Mouse (Mus musculus): ENCODE results near the gene Wasf2.
"Not testable (repeated sequence)": the region's sequence is repeated elsewhere in the genome, so short reads cannot be mapped to it uniquely, and the experiment has no call there.

The Wasf2 gene

DNA sequence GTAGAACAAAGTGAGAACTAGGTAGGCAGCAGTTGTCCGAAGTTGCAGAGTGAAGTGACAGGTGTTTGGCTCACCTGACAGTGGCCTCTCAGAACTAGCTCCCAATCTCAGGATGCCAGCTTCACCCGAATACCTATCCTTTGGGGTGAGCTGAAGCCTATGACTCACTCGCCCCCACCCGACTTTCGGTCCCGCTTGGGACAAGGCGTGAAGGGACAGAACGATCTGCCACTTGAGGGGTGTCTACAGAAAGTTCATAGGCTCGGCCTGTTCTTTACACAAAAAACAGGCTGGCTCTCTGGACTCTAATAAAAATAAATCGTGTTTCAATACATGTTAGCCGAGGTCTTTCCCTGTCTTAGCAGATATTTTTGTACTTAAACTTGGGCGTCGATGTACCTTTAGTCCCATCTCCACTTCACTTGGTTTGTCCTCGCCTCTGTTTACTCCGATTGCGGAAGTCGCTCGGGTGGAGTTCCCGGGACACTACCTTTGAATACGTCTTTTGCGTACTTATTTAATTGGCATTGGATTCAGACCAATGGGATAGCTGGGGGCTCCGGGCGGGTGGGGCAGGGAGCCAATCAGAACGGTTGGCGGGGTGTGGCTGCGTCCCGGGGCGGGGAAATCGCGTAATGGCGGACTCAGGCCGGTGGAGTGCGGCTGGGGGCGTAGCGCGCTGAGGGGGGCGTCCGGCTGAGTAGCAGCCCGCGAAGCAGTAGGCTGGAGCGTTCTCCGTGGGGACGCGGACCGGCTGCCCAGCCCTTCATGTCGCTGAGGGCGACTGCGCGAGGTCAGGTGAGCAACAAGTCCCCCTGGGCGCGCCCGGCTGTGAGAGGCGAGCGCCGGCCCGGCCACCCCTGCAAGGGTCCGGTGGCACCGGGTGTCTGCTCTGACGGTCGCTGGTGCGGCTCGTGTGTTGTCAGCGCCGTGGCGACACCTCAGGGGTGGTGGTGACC lies at the start of gene Wasf2:
Gene Wasf2 (plus strand): TSS at position 575 of the 959 bp plus-strand sequence.
- DNase-seq (ENCODE audit: low spot score): peak; percentile 96

- DNase-seq (ENCODE audit: low spot score): no peak
Measured at GRCm38 (mm10) chr4:133080862-133081261, 49.4 kb upstream of the Wasf2 start.

DNA sequence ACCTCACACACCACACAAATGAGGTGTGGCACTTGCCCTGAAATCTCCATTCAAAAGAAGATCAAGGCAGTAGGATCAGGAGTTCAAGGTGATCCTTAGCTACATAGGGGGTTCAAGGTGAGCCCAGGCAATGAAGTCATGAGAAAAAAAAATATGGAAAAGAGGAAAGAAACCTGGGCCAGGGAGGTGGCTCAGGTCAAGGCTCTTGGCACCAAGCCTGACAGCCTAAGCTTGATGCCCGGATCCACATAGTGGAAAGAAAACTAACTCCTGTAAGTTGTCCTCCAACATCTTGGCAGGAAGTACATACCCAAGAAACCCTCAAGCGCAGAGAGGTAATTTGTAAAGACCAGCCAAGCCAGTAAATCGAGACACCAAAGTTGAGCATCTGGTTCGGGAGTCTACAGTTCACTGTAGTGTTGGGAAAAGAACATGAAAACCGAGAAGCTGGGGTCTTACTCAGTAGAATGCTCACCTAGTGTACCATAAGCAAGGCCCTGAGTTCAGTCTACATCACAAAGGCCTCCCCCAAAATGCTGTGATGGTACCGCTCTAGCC lies 48.0 kb upstream of the Wasf2 start:
- no peak for DNase-seq (ENCODE audit: low spot score)

GRCm38 (mm10) chr4:133083991-133084861 lies 46.1 kb upstream of the Wasf2 start:
- DNase-seq (ENCODE audit: low spot score): no peak

GRCm38 (mm10) chr4:133085011-133085782 lies 45.1 kb upstream of the Wasf2 start:
- no peak for DNase-seq (ENCODE audit: low spot score)

- DNase-seq (ENCODE audit: low spot score): peak; percentile 61
Measured at GRCm38 (mm10) chr4:133085783-133086342, 44.4 kb upstream of the Wasf2 start.

DNA sequence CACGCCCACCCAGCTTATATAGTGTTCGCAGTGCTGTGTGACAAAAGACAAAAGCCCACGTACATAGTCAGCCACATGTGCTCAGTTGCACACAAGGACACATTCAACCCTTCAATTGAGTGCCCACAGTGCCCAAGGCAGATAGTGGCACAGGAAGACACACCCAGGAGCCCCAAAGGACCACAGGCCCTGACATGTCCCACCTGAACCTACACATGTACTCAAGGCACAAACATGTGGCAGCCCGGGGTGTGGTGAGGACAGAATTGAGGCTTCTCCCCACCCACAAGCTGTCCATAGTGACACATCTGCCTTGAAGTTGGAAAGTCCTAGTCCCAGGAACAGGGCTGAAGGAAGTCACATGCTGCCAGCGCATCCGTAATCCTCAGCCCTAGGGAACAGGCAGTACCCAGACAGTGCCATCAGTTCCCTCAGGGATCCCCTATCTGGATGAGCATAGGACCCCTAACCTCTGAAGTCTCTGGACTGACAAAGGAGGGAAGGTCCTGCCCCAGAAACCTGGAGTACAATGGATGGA lies 43.1 kb upstream of the Wasf2 start:
- DNase-seq (ENCODE audit: low spot score): no peak

DNA sequence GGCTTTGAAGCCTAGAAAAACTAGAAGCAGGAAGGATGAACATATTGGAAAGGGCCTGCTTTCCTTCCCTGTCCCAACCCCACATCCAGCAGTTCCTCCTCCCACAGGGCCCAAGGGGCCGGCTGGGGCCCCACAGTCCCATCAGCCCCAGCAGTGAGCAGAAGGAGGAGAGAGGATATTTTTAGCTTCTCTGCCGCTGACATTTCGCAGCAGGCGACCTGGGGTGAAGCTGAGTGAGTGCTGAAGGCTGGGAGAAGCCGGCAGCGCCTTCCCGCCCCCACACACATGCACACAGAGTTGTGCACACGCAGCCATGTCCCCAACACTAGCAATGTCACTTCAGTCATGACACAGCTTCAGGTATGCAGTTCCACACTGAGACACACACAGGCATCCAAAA lies 42.5 kb upstream of the Wasf2 start:
- no peak for DNase-seq (ENCODE audit: low spot score)

- DNase-seq (ENCODE audit: low spot score): no peak
Measured at GRCm38 (mm10) chr4:133089319-133089718, 41.0 kb upstream of the Wasf2 start.

DNA sequence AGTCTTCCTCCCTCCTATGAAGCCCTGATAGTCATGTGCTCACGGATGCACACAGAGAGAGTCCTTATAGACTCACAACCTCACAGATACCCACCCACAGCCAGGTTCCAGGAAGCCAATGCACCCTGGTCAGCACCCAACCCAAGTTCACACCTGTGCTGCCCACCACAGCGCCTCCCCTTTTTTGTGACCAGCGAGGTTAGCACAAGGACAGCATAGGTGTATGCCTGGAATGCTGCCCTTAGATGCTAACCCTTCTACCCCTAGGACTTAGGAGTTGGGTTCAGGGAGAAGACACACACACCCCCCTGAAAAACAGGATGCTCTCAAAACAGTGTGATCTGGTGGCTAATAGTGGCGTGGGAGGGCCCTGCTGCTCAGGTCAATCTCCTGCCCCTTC lies 40.5 kb upstream of the Wasf2 start:
- no peak for DNase-seq (ENCODE audit: low spot score)

- DNase-seq (ENCODE audit: low spot score): peak; percentile 23
Measured at GRCm38 (mm10) chr4:133090276-133090719, 40.0 kb upstream of the Wasf2 start.

- DNase-seq (ENCODE audit: low spot score): peak; percentile 31
Measured at GRCm38 (mm10) chr4:133090720-133091458, 39.4 kb upstream of the Wasf2 start.

GRCm38 (mm10) chr4:133091459-133091785 lies 38.9 kb upstream of the Wasf2 start:
- DNase-seq (ENCODE audit: low spot score): no peak

DNA sequence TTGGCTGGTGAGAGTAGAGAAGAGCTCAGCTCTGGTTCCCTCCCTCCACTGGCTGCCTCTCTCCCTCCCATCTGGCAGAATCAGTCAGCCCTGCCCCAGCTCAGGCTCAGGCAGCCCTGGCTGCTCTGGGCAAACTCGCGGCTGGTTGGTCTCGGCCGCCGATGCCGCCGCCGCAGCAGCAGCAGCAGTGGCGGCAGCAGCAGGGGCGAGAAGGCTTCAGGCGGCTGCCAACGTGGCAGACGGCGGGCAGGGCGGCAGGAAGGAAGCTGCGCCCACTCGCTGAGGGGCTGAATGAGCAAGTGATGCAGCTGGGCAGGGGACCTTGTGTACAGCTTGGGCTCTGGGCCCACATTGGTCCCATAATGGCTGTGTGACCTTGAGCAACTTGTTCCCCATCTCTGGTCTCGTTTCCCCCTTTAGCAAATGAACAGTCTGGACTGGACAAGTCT lies 37.8 kb upstream of the Wasf2 start:
- DNase-seq (ENCODE audit: low spot score): peak; percentile 50

DNA sequence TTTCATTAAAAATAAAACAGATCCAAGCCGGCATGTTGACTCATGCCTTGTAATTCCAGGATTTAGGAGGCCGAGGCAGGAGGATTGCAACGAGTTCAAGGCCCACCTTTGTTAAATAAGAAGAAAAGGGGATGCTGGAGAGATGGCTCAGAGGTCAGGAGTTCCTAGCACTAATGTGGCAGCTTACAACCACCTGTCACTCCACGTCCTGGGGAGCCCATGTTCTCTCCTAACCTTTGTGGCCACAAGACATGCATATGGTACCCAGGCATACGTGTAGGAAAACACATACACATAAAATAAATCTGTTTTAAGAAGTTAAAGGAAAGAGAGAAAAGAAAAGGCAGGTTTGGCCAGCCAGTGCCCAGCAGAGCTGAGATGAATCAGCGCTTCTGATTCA lies 37.2 kb upstream of the Wasf2 start:
- DNase-seq (ENCODE audit: low spot score): no peak

GRCm38 (mm10) chr4:133093481-133094033 lies 36.7 kb upstream of the Wasf2 start:
- peak; percentile 55 for DNase-seq (ENCODE audit: low spot score)

- no peak for DNase-seq (ENCODE audit: low spot score)
Measured at GRCm38 (mm10) chr4:133094255-133094654, 36.0 kb upstream of the Wasf2 start.

DNA sequence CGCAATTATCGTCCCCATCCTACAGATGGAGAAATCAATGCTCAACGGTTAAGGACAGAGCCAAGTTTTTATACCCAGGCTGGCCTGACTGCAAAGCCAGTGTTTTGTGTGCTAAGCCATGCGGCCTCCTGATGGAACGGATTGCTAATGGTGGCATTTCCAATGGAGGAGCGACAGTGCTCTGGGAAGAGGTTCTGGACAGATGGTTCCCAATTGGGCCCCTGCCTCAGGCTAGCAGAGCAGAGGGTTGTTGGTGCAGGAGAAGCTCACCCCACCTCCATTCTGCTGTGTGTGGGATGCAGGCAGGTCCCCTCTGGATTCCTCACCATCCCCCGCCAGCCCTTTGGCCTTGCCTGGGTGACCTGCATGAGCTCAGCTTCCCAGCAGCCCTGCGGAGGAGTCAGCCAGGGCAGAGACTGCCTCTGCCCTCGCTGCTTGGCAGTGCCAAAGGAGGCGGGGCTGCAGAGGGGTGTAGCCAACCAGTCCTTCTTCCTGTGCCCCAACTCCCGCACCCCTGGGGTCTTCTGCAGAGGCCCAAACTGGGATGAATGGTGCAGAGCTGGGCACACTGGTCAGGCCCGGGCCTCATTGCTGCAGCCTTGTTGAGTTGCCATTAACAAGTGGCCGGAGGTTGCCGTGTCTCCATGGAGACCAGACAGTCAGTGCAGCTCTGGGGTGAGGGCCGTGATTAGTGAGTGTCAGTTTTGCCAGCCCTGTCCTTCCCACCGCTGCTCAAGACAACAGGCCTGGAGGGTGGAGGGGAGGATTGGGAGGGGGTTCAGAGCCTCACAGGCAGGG lies 35.2 kb upstream of the Wasf2 start:
- peak; percentile 55 for DNase-seq (ENCODE audit: low spot score)

DNA sequence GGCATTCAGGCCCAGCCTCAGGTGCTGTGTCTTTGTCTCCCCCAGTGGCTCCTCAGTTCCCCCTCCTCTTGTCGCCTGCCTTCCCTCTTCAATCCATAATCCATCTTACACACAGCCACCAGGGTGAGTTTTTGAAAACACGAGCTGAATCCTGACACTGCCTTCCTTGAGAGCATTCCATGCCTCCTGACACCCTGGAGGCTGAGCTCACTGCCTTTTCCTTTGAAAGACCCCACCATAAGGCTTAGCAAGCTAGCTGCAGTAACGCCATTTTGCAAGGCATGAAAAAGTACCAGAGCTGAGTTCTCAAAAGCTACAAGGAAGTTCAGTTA lies 34.6 kb upstream of the Wasf2 start:
- DNase-seq (ENCODE audit: low spot score): not testable (repeated sequence)

Data from yolk sac, embryonic 10.5 days (tissue).